Mouse (Mus musculus): ENCODE measurements around the gene Ptprn2.

GRCm38 (mm10) chr12:117166266-117166665 lies 680.7 kb downstream of the Ptprn2 start:
- TF ChIP-seq CTCF (IDR thresholded peaks at IDR 0.05; ENCODE audit: borderline replicate concordance, insufficient read depth, low read depth, low read length) (no peak), POLR2A (IDR thresholded peaks at IDR 0.05; ENCODE audit: borderline replicate concordance, insufficient read depth, low read length) (no peak)
